Mouse (Mus musculus): ENCODE data around the gene Gm17949. TPM values are rescaled to one million over a fixed set of nuclear protein-coding genes. Genes with fewer than 3 reads are reported as not detected.

The Gm17949 gene
- polyA plus RNA-seq, 1 experiment from 2014 or later = 0.43 TPM

GRCm38 (mm10) chr17:56981049-56981448 lies 30.2 kb upstream of the Gm17949 start:
- WGBS = 82% methylated on average over 7 of the region's 7 CpGs
- Histone ChIP-seq H3K4me1 (replicated peaks) (no peaks in the 10 kb centered on the region), H3K9me3 (no peaks in the 10 kb centered on the region), H3K27me3 (ENCODE audit: insufficient read depth, poor library complexity, severe bottlenecking) (no peaks in the 10 kb centered on the region), H3K4me3 (no peak overlapping the region), H3K27ac (no peak overlapping the region), H3K36me3 (no peaks in the 10 kb centered on the region)
- DNase-seq (ENCODE audit: low spot score) = no peak

DNA sequence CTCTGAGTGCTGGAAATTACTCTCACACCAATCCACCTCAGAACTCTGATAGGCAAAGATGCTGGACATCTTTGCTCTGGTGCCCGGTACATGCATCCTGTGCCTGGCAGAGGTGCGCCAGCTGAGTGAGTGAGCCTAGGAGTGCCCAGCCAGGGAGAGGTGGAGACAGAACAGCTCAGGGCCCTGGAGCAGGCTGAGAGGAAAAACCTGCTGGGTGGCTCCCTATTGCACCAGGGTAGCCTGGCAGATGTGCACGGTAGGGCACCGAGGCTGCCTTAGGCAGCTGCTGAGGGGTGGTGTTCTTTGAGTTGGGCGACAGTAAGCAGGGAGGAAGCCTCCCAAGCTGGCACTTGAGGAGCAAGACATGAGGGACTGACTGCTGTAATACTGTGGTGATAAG lies 29.3 kb upstream of the Gm17949 start, which contains the start of gene Acer1:
Acer1 (minus strand) TSS at position 114 of the 400 bp plus-strand sequence.
- Histone ChIP-seq H3K4me3 (no peak within 1 kb of the TSS), H3K27me3 (ENCODE audit: insufficient read depth, poor library complexity, severe bottlenecking) (no peaks in the 10 kb centered on the region), H3K9me3 (no peaks in the 10 kb centered on the region), H3K27ac (no peak within 1 kb of the TSS), H3K36me3 (no peaks in the 10 kb centered on the region), H3K4me1 (replicated peaks) (no peaks in the 10 kb centered on the region)
- WGBS = 72% methylated on average over 5 of the region's 5 CpGs
- DNase-seq (ENCODE audit: low spot score) = no peak

DNA sequence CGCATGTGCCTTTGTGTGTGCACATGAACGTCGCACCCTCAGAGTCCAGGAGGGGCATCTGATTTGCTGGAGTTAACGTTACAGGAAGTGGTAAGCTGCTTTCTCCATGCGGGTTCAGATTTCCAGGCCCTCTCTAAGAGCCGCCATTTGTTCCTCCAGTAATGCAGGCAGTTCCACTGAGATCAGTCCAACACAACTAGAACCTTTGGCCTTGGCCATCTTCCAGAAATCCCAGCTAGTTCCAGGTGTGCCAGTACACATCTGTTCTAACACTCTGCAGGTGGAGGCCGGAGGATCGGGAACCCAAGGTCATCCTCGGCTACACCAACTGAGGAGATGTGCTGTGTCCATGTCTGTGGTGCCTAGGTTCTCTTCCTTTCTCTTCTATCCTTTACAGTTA lies 26.4 kb upstream of the Gm17949 start:
- H3K36me3 ChIP-seq = no peaks in the 10 kb centered on the region
- WGBS = 81% methylated on average over 9 of the region's 9 CpGs
- no peak overlapping the region for H3K4me3 ChIP-seq
- no peak for DNase-seq (ENCODE audit: low spot score)
- H3K9me3 ChIP-seq = no peaks in the 10 kb centered on the region
- H3K4me1 ChIP-seq (replicated peaks) = no peaks in the 10 kb centered on the region
- H3K27me3 ChIP-seq (ENCODE audit: insufficient read depth, poor library complexity, severe bottlenecking) = no peaks in the 10 kb centered on the region
- H3K27ac ChIP-seq = no peak overlapping the region

GRCm38 (mm10) chr17:56985656-56986055 lies 25.6 kb upstream of the Gm17949 start:
- Histone ChIP-seq H3K9me3 (no peaks in the 10 kb centered on the region), H3K4me1 (replicated peaks) (peaks cover under 1% of the 10 kb centered on the region; the same call in 1 of the 2 replicates), H3K27ac (no peak overlapping the region), H3K4me3 (no peak overlapping the region), H3K36me3 (no peaks in the 10 kb centered on the region), H3K27me3 (ENCODE audit: insufficient read depth, poor library complexity, severe bottlenecking) (no peaks in the 10 kb centered on the region)
- no peak for DNase-seq (ENCODE audit: low spot score)
- WGBS = 79% methylated on average over 3 of the region's 3 CpGs

GRCm38 (mm10) chr17:56986105-56986805 lies 25.0 kb upstream of the Gm17949 start:
- DNase-seq (ENCODE audit: low spot score) = no peak
- no peaks in the 10 kb centered on the region for H3K9me3 ChIP-seq
- H3K36me3 ChIP-seq = no peaks in the 10 kb centered on the region
- H3K4me1 ChIP-seq (replicated peaks) = peaks cover 6% of the 10 kb centered on the region
- no peak overlapping the region for H3K27ac ChIP-seq
- no peak overlapping the region for H3K4me3 ChIP-seq
- H3K27me3 ChIP-seq (ENCODE audit: insufficient read depth, poor library complexity, severe bottlenecking) = no peaks in the 10 kb centered on the region
- WGBS = 83% methylated on average over 3 of the region's 3 CpGs

- Histone ChIP-seq H3K9me3 (no peaks in the 10 kb centered on the region), H3K27me3 (ENCODE audit: insufficient read depth, poor library complexity, severe bottlenecking) (no peaks in the 10 kb centered on the region), H3K36me3 (peaks cover 19% of the 10 kb centered on the region), H3K4me3 (no peak overlapping the region), H3K4me1 (replicated peaks) (peaks cover 7% of the 10 kb centered on the region), H3K27ac (no peak overlapping the region)
- no peak for DNase-seq (ENCODE audit: low spot score)
- 91% methylated on average over 7 of the region's 7 CpGs for WGBS
These were observed 22.8 kb upstream of the Gm17949 start for GRCm38 (mm10) chr17:56988441-56988840.

DNA sequence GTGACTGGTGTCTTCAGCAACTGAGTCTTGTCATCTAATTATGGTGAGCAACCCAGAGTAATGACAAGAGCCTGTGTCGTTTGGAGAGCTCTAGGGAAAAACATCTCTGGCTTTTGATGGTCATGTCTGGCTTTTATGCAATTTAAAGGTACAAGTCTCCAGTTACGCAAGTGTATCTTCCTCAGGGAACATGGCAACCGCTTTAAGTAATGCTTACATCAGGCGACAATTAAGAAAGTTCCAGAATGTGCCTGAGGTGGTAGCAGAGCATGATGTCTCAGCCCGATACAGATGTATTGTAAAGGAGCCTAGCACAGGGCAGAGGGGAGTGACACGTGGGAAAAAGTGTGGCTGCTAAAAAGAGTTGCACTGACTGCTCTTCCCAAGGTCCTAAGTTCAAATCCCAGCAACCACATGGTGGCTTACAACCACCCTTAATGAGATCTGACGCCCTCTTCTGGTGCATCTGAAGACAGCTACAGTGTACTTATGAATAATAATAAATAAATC lies 22.3 kb upstream of the Gm17949 start:
- WGBS = 74% methylated on average over 7 of the region's 7 CpGs
- no peak for DNase-seq (ENCODE audit: low spot score)
- peak overlapping the region; percentile 87 for H3K4me3 ChIP-seq
- peaks cover 7% of the 10 kb centered on the region for H3K4me1 ChIP-seq (replicated peaks)
- peaks cover 25% of the 10 kb centered on the region for H3K36me3 ChIP-seq
- no peaks in the 10 kb centered on the region for H3K9me3 ChIP-seq
- no peaks in the 10 kb centered on the region for H3K27me3 ChIP-seq (ENCODE audit: insufficient read depth, poor library complexity, severe bottlenecking)
- H3K27ac ChIP-seq = no peak overlapping the region

GRCm38 (mm10) chr17:56989467-56990114 lies 21.7 kb upstream of the Gm17949 start:
- Histone ChIP-seq H3K9me3 (no peaks in the 10 kb centered on the region), H3K4me1 (replicated peaks) (peaks cover 7% of the 10 kb centered on the region), H3K36me3 (peaks cover 31% of the 10 kb centered on the region), H3K27me3 (ENCODE audit: insufficient read depth, poor library complexity, severe bottlenecking) (no peaks in the 10 kb centered on the region), H3K27ac (peak overlapping the region; percentile 93), H3K4me3 (peak overlapping the region; percentile 87)
- no peak for DNase-seq (ENCODE audit: low spot score)
- WGBS = 4% methylated on average over 25 of the region's 25 CpGs

- Histone ChIP-seq H3K36me3 (peaks cover 37% of the 10 kb centered on the region), H3K27ac (peak within 1 kb of the TSS; percentile 93), H3K9me3 (no peaks in the 10 kb centered on the region), H3K27me3 (ENCODE audit: insufficient read depth, poor library complexity, severe bottlenecking) (no peaks in the 10 kb centered on the region), H3K4me1 (replicated peaks) (peaks cover 7% of the 10 kb centered on the region), H3K4me3 (peak within 1 kb of the TSS; percentile 87)
- WGBS = under 1% methylated on average over 52 of the region's 52 CpGs
- DNase-seq (ENCODE audit: low spot score) = peak; percentile 94
These were observed 21.0 kb upstream of the Gm17949 start, which contains the start of gene Clpp for GRCm38 (mm10) chr17:56990115-56990746. TSS of gene Clpp (plus strand) at chr17:56990305.

- WGBS = 70% methylated on average over 2 of the region's 2 CpGs
These were observed 20.3 kb upstream of the Gm17949 start for GRCm38 (mm10) chr17:56990966-56991365.

GRCm38 (mm10) chr17:56995046-56995445 lies 16.2 kb upstream of the Gm17949 start:
- no peak for DNase-seq (ENCODE audit: low spot score)
- H3K27me3 ChIP-seq (ENCODE audit: insufficient read depth, poor library complexity, severe bottlenecking) = no peaks in the 10 kb centered on the region
- H3K9me3 ChIP-seq = no peaks in the 10 kb centered on the region
- peaks cover 23% of the 10 kb centered on the region for H3K4me1 ChIP-seq (replicated peaks)
- peaks cover 70% of the 10 kb centered on the region for H3K36me3 ChIP-seq
- H3K27ac ChIP-seq = no peak overlapping the region
- H3K4me3 ChIP-seq = no peak overlapping the region
- WGBS = 94% methylated on average over 8 of the region's 8 CpGs

More at GRCm38 (mm10) chr17:56990966-56991365, 20.3 kb upstream of the Gm17949 start:
- Histone ChIP-seq H3K9me3 (no peaks in the 10 kb centered on the region), H3K4me1 (replicated peaks) (peaks cover 7% of the 10 kb centered on the region), H3K4me3 (peak overlapping the region; percentile 87), H3K27me3 (ENCODE audit: insufficient read depth, poor library complexity, severe bottlenecking) (no peaks in the 10 kb centered on the region), H3K36me3 (peaks cover 45% of the 10 kb centered on the region), H3K27ac (peak overlapping the region; percentile 93)
- no peak for DNase-seq (ENCODE audit: low spot score)

- DNase-seq (ENCODE audit: low spot score) = no peak
- Histone ChIP-seq H3K4me1 (replicated peaks) (peaks cover 16% of the 10 kb centered on the region), H3K9me3 (no peaks in the 10 kb centered on the region), H3K27ac (no peak overlapping the region), H3K36me3 (peaks cover 83% of the 10 kb centered on the region), H3K4me3 (peak overlapping the region; percentile 69), H3K27me3 (ENCODE audit: insufficient read depth, poor library complexity, severe bottlenecking) (no peaks in the 10 kb centered on the region)
- 77% methylated on average over 2 of the region's 2 CpGs for whole genome bisulfite sequencing
These were observed 14.8 kb upstream of the Gm17949 start for GRCm38 (mm10) chr17:56996506-56996905.
